Mouse (Mus musculus) C2C12 (cell line): ENCODE results near the gene Kank3.

Source experiments
- CTCF ChIP-seq: IDR thresholded peaks from one replicate; pipeline ENCODE4 v1.5.1; 2011; ENCODE audit not compliant: control insufficient read depth, insufficient read depth, insufficient read length
- MYOG ChIP-seq: IDR thresholded peaks from one replicate; pipeline ENCODE4 v1.6.1; 2011; ENCODE audit not compliant: control insufficient read depth, insufficient read length; ENCODE audit errors: extremely low read depth
- USF1 ChIP-seq: IDR thresholded peaks from one replicate; pipeline ENCODE4 v1.6.1; 2011; ENCODE audit warnings: low read depth, mild to moderate bottlenecking, control low read depth, moderate library complexity

DNA sequence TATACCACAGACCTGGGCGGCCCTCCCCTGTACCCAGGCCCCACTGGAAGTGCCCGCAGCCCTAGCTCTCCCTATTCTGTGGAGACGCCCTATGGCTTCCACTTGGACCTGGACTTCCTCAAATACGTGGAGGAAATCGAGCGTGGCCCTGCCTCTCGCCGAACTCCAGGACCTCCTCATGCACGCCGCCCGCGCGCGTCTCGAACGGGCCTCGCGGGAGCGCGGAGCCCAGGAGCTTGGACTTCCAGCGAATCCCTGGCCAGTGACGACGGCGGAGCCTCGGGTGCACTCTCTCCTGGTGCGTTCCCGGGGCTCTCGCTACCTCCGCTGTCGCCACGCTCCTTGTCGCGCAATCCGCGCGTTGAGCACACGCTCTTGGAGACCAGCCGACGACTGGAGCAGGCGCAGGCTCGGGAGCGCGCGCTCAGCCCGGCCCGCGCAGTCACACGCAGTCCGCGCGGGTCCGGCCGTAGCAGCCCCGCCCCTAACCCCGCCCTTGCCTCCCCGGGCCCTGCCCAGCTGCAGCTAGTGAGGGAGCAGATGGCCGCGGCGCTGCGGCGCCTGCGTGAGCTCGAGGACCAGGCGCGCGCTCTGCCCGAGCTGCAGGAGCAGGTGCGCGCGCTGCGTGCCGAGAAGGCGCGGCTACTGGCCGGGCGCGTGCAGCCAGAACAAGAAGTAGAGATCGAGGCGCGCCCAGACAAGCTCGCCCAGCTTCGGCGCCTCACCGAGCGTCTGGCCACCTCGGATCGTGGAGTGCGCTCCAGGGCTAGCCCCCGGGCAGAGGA is 7.1 kb downstream of the Kank3 start:
- TF ChIP-seq CTCF (no peak), MYOG (no peak), USF1 (no peak)
